Mouse (Mus musculus) heart, embryonic 13.5 days (tissue): ENCODE data around the gene Gm10065. TPM values are rescaled to one million over a fixed set of nuclear protein-coding genes. Genes with fewer than 3 reads are reported as not detected.
"Not testable (repeated sequence)": the region's sequence is repeated elsewhere in the genome, so short reads cannot be mapped to it uniquely, and the experiment has no call there.

Experiments
- ATAC-seq: fragments of 200-750 bp; cut with Nextera tagmentation; 2 replicates; pipeline ENCODE4 v1.8.0; 2017; ENCODE audit warnings: moderate TSS enrichment; ENCODE audit not compliant: insufficient number of reproducible peaks, low FRiP score, low TSS enrichment; ENCODE audit errors: extremely low read depth
- H3K27ac ChIP-seq: fragments of 300-500 bp; sonication (generic); replicated peaks from 2 replicates; pipeline ENCODE4 v1.5.1; 2015; ENCODE audit warnings: moderate library complexity, mild to moderate bottlenecking, inconsistent platforms
- H3K27me3 ChIP-seq: fragments of 300-500 bp; sonication (generic); replicated peaks from 2 replicates; pipeline ENCODE4 v1.6.1; 2015; ENCODE audit warnings: mild to moderate bottlenecking, inconsistent platforms
- H3K36me3 ChIP-seq: fragments of 300-500 bp; sonication (generic); 2 replicates; pipeline ENCODE4 v1.6.1; 2015; ENCODE audit warnings: mild to moderate bottlenecking, inconsistent platforms
- H3K4me1 ChIP-seq: fragments of 300-500 bp; sonication (generic); 2 replicates; pipeline ENCODE4 v1.6.1; 2015; ENCODE audit warnings: inconsistent platforms
- H3K4me2 ChIP-seq: fragments of 300-500 bp; sonication (generic); 2 replicates; pipeline ENCODE4 v1.6.1; 2015; ENCODE audit warnings: inconsistent platforms, mild to moderate bottlenecking, moderate library complexity
- H3K4me3 ChIP-seq: fragments of 300-500 bp; sonication (generic); 2 replicates; pipeline ENCODE4 v1.5.1; 2015; ENCODE audit warnings: moderate library complexity, mild to moderate bottlenecking, inconsistent platforms
- H3K9ac ChIP-seq: fragments of 300-500 bp; sonication (generic); 2 replicates; pipeline ENCODE4 v1.6.1; 2015; ENCODE audit warnings: inconsistent platforms, mild to moderate bottlenecking, moderate library complexity
- H3K9me3 ChIP-seq: fragments of 300-500 bp; sonication (generic); 2 replicates; pipeline ENCODE4 v1.6.1; 2016; ENCODE audit warnings: inconsistent platforms
- WGBS: fragments of 180-500 bp; shearing (Covaris S2); methylation state at CpG from one replicate; pipeline ENCODE4 v1.1.7; 2015; ENCODE audit warnings: mixed read lengths; 5-methylcytosine and 5-hydroxymethylcytosine counted together
- polyA plus RNA-seq: library from polyadenylated mRNA; unstranded; fragments of >200 nt; fragmentation: Nextera tagmentation; extraction: Ambion mirVana; gene quantifications from 2 replicates; pipeline ENCODE4 v1.2.1, GENCODE M21; 2015

Gene Gm10065
- not detected in 2 replicates for polyA plus RNA-seq

DNA sequence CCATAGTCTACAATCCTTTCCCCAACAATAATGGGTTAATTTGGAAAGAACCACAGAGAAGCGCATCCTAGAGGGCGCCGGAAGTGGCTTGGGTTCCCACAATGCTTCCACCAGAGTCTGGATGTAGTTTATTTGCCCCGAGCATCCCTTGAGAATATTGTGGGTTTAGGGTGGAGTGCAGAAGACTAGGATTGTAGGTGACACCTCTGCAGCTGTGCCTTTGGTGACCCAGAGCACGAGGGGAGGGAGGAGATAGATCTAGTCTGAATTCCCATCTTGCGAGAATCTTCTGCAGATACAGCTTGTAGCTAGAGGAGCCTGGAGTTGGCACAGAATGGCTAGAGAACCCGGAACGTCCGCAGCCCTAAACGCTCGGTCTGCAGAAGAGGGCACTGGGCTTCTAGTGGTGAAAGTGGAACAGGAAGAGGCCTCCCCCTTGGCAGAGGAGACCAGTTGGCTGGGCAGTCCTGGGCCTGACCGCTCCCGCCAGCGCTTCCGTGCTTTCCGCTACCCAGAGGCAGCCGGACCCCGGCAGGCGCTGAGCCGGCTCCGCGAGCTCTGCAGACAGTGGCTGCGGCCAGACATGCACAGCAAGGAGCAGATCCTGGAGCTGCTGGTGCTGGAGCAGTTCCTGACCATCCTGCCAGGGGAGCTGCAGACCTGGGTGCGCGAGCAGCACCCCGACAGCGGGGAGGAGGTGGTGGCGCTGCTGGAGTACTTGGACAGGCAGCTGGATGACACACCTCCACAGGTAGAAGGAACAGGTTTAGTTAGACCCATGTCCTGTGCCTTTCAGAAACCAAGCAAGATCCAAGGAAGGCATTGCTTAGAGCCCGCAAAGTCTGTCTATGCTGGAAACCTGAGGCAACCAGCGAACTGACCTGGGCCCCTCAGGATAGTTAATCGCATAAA, at the start of gene Gm10065, which contains the start of gene Zkscan4:
TSS of gene Gm10065 (minus strand) at position 683 of the 912 bp plus-strand sequence.
TSS of gene Zkscan4 (plus strand) at position 149 of the 912 bp plus-strand sequence.
- not testable (repeated sequence) for H3K27me3 ChIP-seq, H3K9me3 ChIP-seq, H3K36me3 ChIP-seq
- peak; percentile 25; the same call in 1 of the 2 replicates for ATAC-seq
- Histone ChIP-seq H3K4me2 (peak within 1 kb of the TSS; percentile 72), H3K27ac (peak within 1 kb of the TSS; percentile 79), H3K4me3 (peak within 1 kb of the TSS; percentile 63), H3K4me1 (peaks cover 14% of the 10 kb centered on the region), H3K9ac (peak within 1 kb of the TSS; percentile 84)
- WGBS, result 3% methylated on average over 31 of the region's 31 CpGs

GRCm38 (mm10) chr13:21506221-21506649, 27.0 kb upstream of the Gm10065 start:
- peak overlapping the region; percentile 63 for H3K4me3 ChIP-seq

DNA sequence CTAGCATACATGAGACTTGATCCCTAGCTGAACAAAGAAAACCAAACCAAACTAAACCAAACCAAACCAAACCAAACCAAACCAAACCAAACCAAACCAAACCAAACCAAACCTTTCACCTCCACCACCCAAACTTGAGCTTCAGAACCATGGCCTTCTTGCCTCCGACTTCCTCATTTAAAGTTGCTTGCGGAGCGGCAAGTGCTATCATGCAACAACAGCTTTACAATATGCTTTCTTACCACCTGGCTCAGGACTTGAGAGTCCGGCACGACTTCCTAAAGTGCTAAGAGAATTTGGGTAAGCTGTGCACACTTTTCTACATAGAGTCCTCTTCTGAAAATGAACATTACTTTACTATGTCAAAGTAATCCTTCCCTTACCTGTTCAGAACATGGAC, 23.1 kb upstream of the Gm10065 start:
- Histone ChIP-seq H3K27me3 (no peaks in the 10 kb centered on the region), H3K36me3 (no peaks in the 10 kb centered on the region), H3K4me2 (no peak overlapping the region), H3K9me3 (no peaks in the 10 kb centered on the region), H3K9ac (no peak overlapping the region), H3K4me3 (no peak overlapping the region), H3K27ac (no peak overlapping the region), H3K4me1 (0 out of 2 replicates have a peak, but pooled peaks cover 3% of the 10 kb centered on the region)
- WGBS, result 82% methylated on average over 5 of the region's 5 CpGs
- ATAC-seq, result no peak

More at GRCm38 (mm10) chr13:21506221-21506649, 27.0 kb upstream of the Gm10065 start:
- H3K27ac ChIP-seq, result peak overlapping the region; percentile 81
- 0 out of 2 replicates have a peak, but pooled peaks cover 3% of the 10 kb centered on the region for H3K4me1 ChIP-seq
- no peaks in the 10 kb centered on the region for H3K27me3 ChIP-seq
- H3K4me2 ChIP-seq, result peak overlapping the region; percentile 73
- H3K36me3 ChIP-seq, result no peaks in the 10 kb centered on the region
- H3K9me3 ChIP-seq, result no peaks in the 10 kb centered on the region
- H3K9ac ChIP-seq, result peak overlapping the region; percentile 80
- WGBS, result under 1% methylated on average over 21 of the region's 21 CpGs
- ATAC-seq, result peak; percentile 97

DNA sequence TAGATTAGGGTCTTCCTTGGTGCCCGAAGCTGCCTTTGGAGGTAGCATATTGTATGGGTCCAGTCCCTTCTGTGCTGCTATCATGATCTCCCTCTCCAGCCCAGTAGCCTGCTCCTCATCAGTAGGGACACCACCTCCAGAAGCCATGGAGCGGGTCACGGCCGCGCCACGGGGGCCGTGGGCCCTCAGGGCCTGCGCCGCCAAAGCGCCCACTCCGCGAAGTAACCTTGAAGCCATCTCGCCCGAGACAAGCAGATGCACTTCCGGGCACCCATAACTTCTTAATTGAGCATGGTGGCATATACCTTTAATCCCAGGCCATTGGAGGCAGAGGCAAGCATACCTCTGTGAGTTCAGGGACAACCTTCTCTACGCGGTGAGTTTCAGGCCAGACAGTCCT, 21.9 kb upstream of the Gm10065 start, which contains the start of gene Gm11273:
TSS of gene Gm11273 (minus strand) at position 237 of the 400 bp plus-strand sequence.
- not testable (repeated sequence) for H3K4me3 ChIP-seq, H3K9ac ChIP-seq, H3K36me3 ChIP-seq, H3K9me3 ChIP-seq, H3K27ac ChIP-seq, H3K27me3 ChIP-seq, H3K4me1 ChIP-seq, H3K4me2 ChIP-seq, ATAC-seq
- 86% methylated on average over 17 of the region's 17 CpGs for WGBS

GRCm38 (mm10) chr13:21495080-21495479, 15.8 kb upstream of the Gm10065 start, which contains the start of gene AK157302:
TSS of gene AK157302 (plus strand) at chr13:21495223.
- no peak for ATAC-seq
- H3K9me3 ChIP-seq, result no peaks in the 10 kb centered on the region

GRCm38 (mm10) chr13:21492847-21493246, 13.6 kb upstream of the Gm10065 start:
- ATAC-seq, result no peak
- no peak overlapping the region for H3K27ac ChIP-seq
- no peaks in the 10 kb centered on the region for H3K9me3 ChIP-seq
- H3K4me1 ChIP-seq, result no peaks in the 10 kb centered on the region
- 85% methylated on average over 5 of the region's 5 CpGs for WGBS
- H3K4me2 ChIP-seq, result no peak overlapping the region
- H3K36me3 ChIP-seq, result no peaks in the 10 kb centered on the region
- H3K27me3 ChIP-seq, result no peaks in the 10 kb centered on the region
- no peak overlapping the region for H3K9ac ChIP-seq
- no peak overlapping the region for H3K4me3 ChIP-seq

More at GRCm38 (mm10) chr13:21495080-21495479, 15.8 kb upstream of the Gm10065 start, which contains the start of gene AK157302:
- 88% methylated on average over 21 of the region's 21 CpGs for WGBS
- H3K9ac ChIP-seq, result no peak within 1 kb of the TSS
- no peak within 1 kb of the TSS for H3K27ac ChIP-seq
- H3K4me2 ChIP-seq, result no peak within 1 kb of the TSS
- no peaks in the 10 kb centered on the region for H3K27me3 ChIP-seq
- no peak within 1 kb of the TSS for H3K4me3 ChIP-seq
- no peaks in the 10 kb centered on the region for H3K36me3 ChIP-seq
- H3K4me1 ChIP-seq, result no peaks in the 10 kb centered on the region

DNA sequence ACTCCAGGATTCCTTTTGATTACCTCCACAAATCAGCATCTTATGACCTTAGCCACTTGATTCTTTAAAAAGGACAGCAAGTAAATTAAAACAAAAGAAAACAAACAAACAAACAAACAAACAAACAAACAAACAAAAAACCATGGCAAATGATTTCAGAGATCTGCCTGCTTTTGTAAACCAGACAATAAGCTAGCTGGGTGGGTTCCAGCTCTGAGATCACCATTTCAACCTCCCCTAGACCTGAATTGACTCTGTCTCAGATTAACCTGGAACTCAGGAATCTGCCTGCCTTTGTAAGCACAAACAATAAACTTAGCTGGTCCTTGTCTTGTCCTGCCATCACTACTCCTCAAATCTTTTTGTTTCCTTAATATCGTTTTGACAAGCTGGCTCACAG, 7.6 kb upstream of the Gm10065 start:
- no peak overlapping the region for H3K9ac ChIP-seq
- no peak overlapping the region for H3K4me2 ChIP-seq
- peaks cover 19% of the 10 kb centered on the region for H3K36me3 ChIP-seq
- H3K9me3 ChIP-seq, result 0 out of 2 replicates have a peak, but pooled peaks cover 8% of the 10 kb centered on the region
- ATAC-seq, result no peak
- H3K4me1 ChIP-seq, result peaks cover 3% of the 10 kb centered on the region; the same call in 1 of the 2 replicates
- H3K4me3 ChIP-seq, result no peak overlapping the region
- 84% methylated on average over 1 of the region's 1 CpGs for WGBS
- no peaks in the 10 kb centered on the region for H3K27me3 ChIP-seq
- no peak overlapping the region for H3K27ac ChIP-seq

- Histone ChIP-seq H3K36me3 (no peaks in the 10 kb centered on the region), H3K4me2 (no peak overlapping the region), H3K9me3 (no peaks in the 10 kb centered on the region), H3K9ac (no peak overlapping the region), H3K4me1 (peaks cover 11% of the 10 kb centered on the region), H3K27ac (no peak overlapping the region), H3K4me3 (no peak overlapping the region), H3K27me3 (no peaks in the 10 kb centered on the region; the same call in 1 of the 2 replicates)
- 26% methylated on average over 4 of the region's 4 CpGs for WGBS
- no peak for ATAC-seq
Measured at GRCm38 (mm10) chr13:21472427-21472826, 6.8 kb downstream of the Gm10065 start.

GRCm38 (mm10) chr13:21469097-21469496, 10.1 kb downstream of the Gm10065 start:
- Histone ChIP-seq H3K27me3 (no peaks in the 10 kb centered on the region; the same call in 1 of the 2 replicates), H3K4me2 (peak overlapping the region; percentile 84), H3K9me3 (no peaks in the 10 kb centered on the region), H3K9ac (peak overlapping the region; percentile 81), H3K4me3 (peak overlapping the region; percentile 63), H3K36me3 (no peaks in the 10 kb centered on the region), H3K27ac (no peak overlapping the region), H3K4me1 (peaks cover 11% of the 10 kb centered on the region)
- WGBS, result 6% methylated on average over 9 of the region's 9 CpGs
- no peak for ATAC-seq

- Histone ChIP-seq H3K27me3 (no peaks in the 10 kb centered on the region; the same call in 1 of the 2 replicates), H3K27ac (peak within 1 kb of the TSS; percentile 55), H3K4me2 (peak within 1 kb of the TSS; percentile 84), H3K9me3 (no peaks in the 10 kb centered on the region), H3K4me1 (peaks cover 11% of the 10 kb centered on the region), H3K36me3 (no peaks in the 10 kb centered on the region), H3K9ac (peak within 1 kb of the TSS; percentile 81), H3K4me3 (peak within 1 kb of the TSS; percentile 63)
- peak; percentile 93 for ATAC-seq
- WGBS, result under 1% methylated on average over 54 of the region's 54 CpGs
Measured at GRCm38 (mm10) chr13:21468061-21469019, 10.9 kb downstream of the Gm10065 start, which contains the start of gene Nkapl. TSS of gene Nkapl (minus strand) at chr13:21468509.
